Mouse (Mus musculus) ovary, postnatal 14 days (tissue): ENCODE data around the gene Serpinb3d.
"Not testable (repeated sequence)": the region's sequence is repeated elsewhere in the genome, so short reads cannot be mapped to it uniquely, and the experiment has no call there.

Experiments
- DNase-seq: peaks from one replicate; pipeline ENCODE4 v3.0.0; 2022; ENCODE audit warnings: low spot score

Serpinb3d gene

DNA sequence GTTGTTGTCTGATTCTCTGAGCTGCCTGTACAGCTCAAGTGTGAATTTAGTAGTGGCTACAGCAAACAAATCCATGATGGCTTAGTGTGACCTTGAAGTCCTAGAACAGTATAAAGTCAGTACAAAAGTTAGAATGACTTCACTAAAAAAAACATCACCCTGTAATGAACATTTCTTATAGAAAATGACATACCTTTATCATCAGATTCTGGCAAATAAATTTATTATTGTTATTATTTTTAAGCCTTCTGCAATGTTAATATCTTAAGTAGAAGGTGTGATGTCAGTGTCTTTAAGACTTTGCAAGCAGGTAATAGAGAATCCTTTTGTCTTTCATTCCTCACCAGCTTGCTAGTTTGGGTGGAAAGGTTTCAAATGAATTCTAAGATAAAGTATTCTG lies at the start of gene Serpinb3d:
Serpinb3d (minus strand) TSS at position 101 of the 400 bp plus-strand sequence.
- no peak for DNase-seq

DNA sequence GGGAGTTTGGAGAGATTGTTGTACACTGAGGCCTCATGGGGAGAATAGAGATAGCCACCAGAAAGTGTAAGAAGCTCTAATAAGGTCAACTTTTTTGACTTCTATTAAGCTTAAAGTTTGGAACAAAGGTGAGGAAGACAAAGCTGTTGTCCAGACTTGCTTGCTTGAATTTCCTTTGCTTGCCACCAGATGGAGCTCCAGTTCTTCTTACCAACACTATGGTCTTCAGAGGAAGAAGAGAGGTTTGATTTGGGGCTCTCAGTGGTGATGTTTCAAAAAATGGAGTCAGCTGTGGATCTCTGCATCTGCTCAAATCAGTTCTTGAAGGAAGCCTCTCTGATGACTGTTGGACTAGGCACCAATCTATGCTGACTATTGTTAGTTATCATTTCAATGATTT lies 44.1 kb upstream of the Serpinb3d start:
- not testable (repeated sequence) for DNase-seq

GRCm38 (mm10) chr1:107098417-107098816 lies 15.1 kb upstream of the Serpinb3d start:
- no peak for DNase-seq

GRCm38 (mm10) chr1:107052203-107052602 lies 31.1 kb downstream of the Serpinb3d start, which contains the start of gene Serpinb3a:
Gene Serpinb3a (minus strand): TSS chr1:107052303.
- DNase-seq = no peak

DNA sequence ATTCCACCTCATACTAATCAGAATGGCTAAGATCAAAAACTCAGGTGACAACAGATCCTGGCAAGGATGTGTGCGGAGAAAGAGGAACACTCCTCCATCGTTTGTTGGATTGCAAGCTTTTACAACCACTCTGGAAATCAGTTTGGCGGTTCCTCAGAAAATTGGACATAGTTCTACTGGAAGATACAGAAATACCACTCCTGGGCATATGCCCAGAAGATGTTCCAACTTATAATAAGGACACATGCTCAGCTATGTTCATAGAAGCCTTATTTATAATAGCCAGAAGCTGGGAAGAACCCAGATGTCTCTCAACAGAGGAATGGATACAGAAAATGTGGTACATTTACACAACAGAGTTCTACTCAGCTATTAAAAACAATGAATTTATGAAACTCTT lies 49.1 kb downstream of the Serpinb3d start:
- DNase-seq = not testable (repeated sequence)
